Mouse (Mus musculus) intestine, postnatal 0 days (tissue): Measurements from ENCODE around the gene Hnf1a. TPM values are rescaled to one million over a fixed set of nuclear protein-coding genes. Genes with fewer than 3 reads are reported as not detected.
"Not testable (repeated sequence)": the region's sequence is repeated elsewhere in the genome, so short reads cannot be mapped to it uniquely, and the experiment has no call there.

Source experiments
- ATAC-seq: fragments of 200-750 bp; cut with Nextera tagmentation; 2 replicates; pipeline ENCODE4 v1.8.0; 2017; ENCODE audit warnings: mild to moderate bottlenecking, moderate TSS enrichment, moderate library complexity
- H3K27ac ChIP-seq: fragments of 300-500 bp; sonication (generic); 2 replicates; pipeline ENCODE4 v1.5.1; 2014; ENCODE audit warnings: mild to moderate bottlenecking, low read depth, low read length, moderate library complexity
- H3K27me3 ChIP-seq: fragments of 300-500 bp; sonication (generic); replicated peaks from 2 replicates; pipeline ENCODE4 v1.6.1; 2014; ENCODE audit warnings: low read length, mixed read lengths; ENCODE audit not compliant: control insufficient read depth, insufficient read depth
- H3K36me3 ChIP-seq: fragments of 300-500 bp; sonication (generic); 2 replicates; pipeline ENCODE4 v1.6.1; 2014; ENCODE audit warnings: mild to moderate bottlenecking, moderate library complexity; ENCODE audit not compliant: control insufficient read depth, insufficient read depth
- H3K4me1 ChIP-seq: fragments of 300-500 bp; sonication (generic); replicated peaks from 2 replicates; pipeline ENCODE4 v1.6.1; 2014; ENCODE audit warnings: antibody characterized with exemption, low read length, mixed read lengths; ENCODE audit not compliant: control insufficient read depth, insufficient read depth
- H3K4me2 ChIP-seq: fragments of 300-500 bp; sonication (generic); replicated peaks from 2 replicates; pipeline ENCODE4 v1.6.1; 2014; ENCODE audit warnings: low read depth, mild to moderate bottlenecking, moderate library complexity
- H3K4me3 ChIP-seq: fragments of 300-500 bp; sonication (generic); 2 replicates; pipeline ENCODE4 v1.5.1; 2014; ENCODE audit warnings: low read depth, low read length
- H3K9ac ChIP-seq: fragments of 300-500 bp; sonication (generic); 2 replicates; pipeline ENCODE4 v1.6.1; 2014; ENCODE audit warnings: mild to moderate bottlenecking, low read depth, low read length
- H3K9me3 ChIP-seq: fragments of 300-500 bp; sonication (generic); 2 replicates; pipeline ENCODE4 v1.6.1; 2016; ENCODE audit warnings: mixed run types; ENCODE audit not compliant: control insufficient read depth
- CTCF ChIP-seq: sonication (generic); IDR thresholded peaks from 2 replicates; pipeline ENCODE4 v1.5.1; 2016; ENCODE audit warnings: low read depth, mild to moderate bottlenecking, control low read depth, antibody characterized with exemption, moderate library complexity
- WGBS: fragments of 180-500 bp; shearing (Covaris S2); extraction: QIAGEN DNeasy Blood & Tissue Kit; methylation state at CpG from one replicate; pipeline ENCODE4 v1.1.7; 2014; 5-methylcytosine and 5-hydroxymethylcytosine counted together
- polyA plus RNA-seq: library from polyadenylated mRNA; unstranded; fragments of >200 nt; fragmentation: Nextera tagmentation; extraction: Ambion mirVana; gene quantifications from 2 replicates; pipeline ENCODE4 v1.2.1, GENCODE M21; 2015

Gene Hnf1a
- polyA plus RNA-seq, 1 experiment from 2014 or later = 15.9 TPM

DNA sequence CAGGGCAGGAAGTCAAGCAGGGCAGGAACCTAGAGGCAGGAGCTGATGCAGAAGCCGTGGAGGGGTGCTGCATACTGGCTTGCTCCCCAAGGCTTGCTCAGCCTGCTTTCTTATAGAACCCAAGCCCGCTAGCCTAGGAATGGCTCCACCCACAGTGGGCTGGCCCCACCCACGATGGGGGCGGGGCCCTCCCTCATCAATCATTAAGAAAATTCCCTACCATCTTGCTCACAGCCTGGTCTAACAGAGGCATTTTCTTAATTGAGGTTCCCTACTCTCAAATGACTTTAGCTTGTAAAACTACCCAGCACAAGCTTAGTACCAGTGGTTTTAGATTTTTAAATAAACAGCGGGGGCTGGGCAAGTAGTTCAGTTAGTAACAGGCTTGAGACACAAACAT lies 39.3 kb downstream of the Hnf1a start:
- H3K27me3 ChIP-seq = no peaks in the 10 kb centered on the region
- H3K4me2 ChIP-seq = no peak overlapping the region
- no peak for ATAC-seq
- no peaks in the 10 kb centered on the region for H3K9me3 ChIP-seq
- no peak overlapping the region for H3K27ac ChIP-seq
- H3K36me3 ChIP-seq = peaks cover 13% of the 10 kb centered on the region; the same call in 1 of the 2 replicates
- TF ChIP-seq CTCF = no peak
- 59% methylated on average over 5 of the region's 5 CpGs for WGBS
- no peak overlapping the region for H3K9ac ChIP-seq
- H3K4me1 ChIP-seq = no peaks in the 10 kb centered on the region
- H3K4me3 ChIP-seq = no peak overlapping the region

GRCm38 (mm10) chr5:114926753-114927152 lies 44.1 kb downstream of the Hnf1a start:
- H3K27ac ChIP-seq = peak overlapping the region; percentile 16; the same call in 1 of the 2 replicates
- no peak overlapping the region for H3K4me3 ChIP-seq
- ATAC-seq = peak; percentile 60

GRCm38 (mm10) chr5:114926153-114926684 lies 44.7 kb downstream of the Hnf1a start:
- no peak for ATAC-seq
- H3K9ac ChIP-seq = no peak overlapping the region
- no peaks in the 10 kb centered on the region for H3K9me3 ChIP-seq
- H3K27ac ChIP-seq = peak overlapping the region; percentile 16; the same call in 1 of the 2 replicates
- 79% methylated on average over 1 of the region's 1 CpGs for WGBS
- peaks cover 8% of the 10 kb centered on the region; the same call in 1 of the 2 replicates for H3K36me3 ChIP-seq
- no peaks in the 10 kb centered on the region for H3K27me3 ChIP-seq
- H3K4me3 ChIP-seq = no peak overlapping the region
- H3K4me1 ChIP-seq = no peaks in the 10 kb centered on the region
- no peak overlapping the region for H3K4me2 ChIP-seq
- TF ChIP-seq CTCF = no peak

More at GRCm38 (mm10) chr5:114926753-114927152, 44.1 kb downstream of the Hnf1a start:
- WGBS = 52% methylated on average over 9 of the region's 9 CpGs
- TF ChIP-seq CTCF = no peak
- Histone ChIP-seq H3K27me3 (no peaks in the 10 kb centered on the region), H3K9me3 (no peaks in the 10 kb centered on the region), H3K36me3 (peaks cover 8% of the 10 kb centered on the region; the same call in 1 of the 2 replicates), H3K9ac (no peak overlapping the region), H3K4me1 (no peaks in the 10 kb centered on the region), H3K4me2 (no peak overlapping the region)

DNA sequence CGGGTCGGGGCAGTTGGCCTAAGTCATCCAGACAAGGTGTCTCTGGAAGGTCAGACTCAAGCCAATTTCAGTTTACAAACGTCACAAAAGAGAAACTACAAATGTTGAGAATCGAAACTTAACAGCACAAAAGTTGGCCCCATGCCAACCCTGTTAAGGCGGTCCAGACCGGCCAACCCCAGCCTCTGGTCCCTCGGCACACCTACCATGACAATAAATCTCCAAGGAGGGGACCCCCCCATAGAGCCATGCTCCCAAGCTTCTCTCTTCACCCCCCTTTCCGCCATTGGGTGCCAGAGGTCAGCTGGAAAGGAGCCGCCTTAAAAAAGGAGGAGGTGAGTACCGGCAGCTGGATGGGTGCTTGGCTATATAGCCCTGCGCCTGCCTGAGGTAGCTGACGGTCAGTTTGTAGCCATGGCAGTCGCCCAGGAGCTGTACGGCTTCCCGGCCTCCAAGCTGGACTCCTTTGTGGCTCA lies 47.9 kb downstream of the Hnf1a start, which contains the start of gene Oasl1:
TSS of gene Oasl1 (plus strand) at position 243 of the 476 bp plus-strand sequence.
- peak within 1 kb of the TSS; percentile 27 for H3K4me3 ChIP-seq
- ATAC-seq = peak; percentile 54
- H3K9me3 ChIP-seq = no peaks in the 10 kb centered on the region
- H3K27me3 ChIP-seq = no peaks in the 10 kb centered on the region
- no peak for TF ChIP-seq CTCF
- H3K9ac ChIP-seq = no peak within 1 kb of the TSS; the same call in 1 of the 2 replicates
- 5% methylated on average over 15 of the region's 15 CpGs for WGBS
- no peaks in the 10 kb centered on the region for H3K4me1 ChIP-seq
- peak within 1 kb of the TSS; percentile 64 for H3K4me2 ChIP-seq
- peak within 1 kb of the TSS; percentile 76 for H3K27ac ChIP-seq
- peaks cover 2% of the 10 kb centered on the region; the same call in 1 of the 2 replicates for H3K36me3 ChIP-seq

GRCm38 (mm10) chr5:114922366-114922731 lies 48.5 kb downstream of the Hnf1a start:
- Histone ChIP-seq H3K4me1 (no peaks in the 10 kb centered on the region), H3K27me3 (no peaks in the 10 kb centered on the region), H3K9me3 (no peaks in the 10 kb centered on the region), H3K4me2 (peak overlapping the region; percentile 64), H3K36me3 (no peaks in the 10 kb centered on the region), H3K4me3 (0 out of 2 replicates have a peak overlapping the region, but pooled peaks have one; percentile 27), H3K27ac (peak overlapping the region; percentile 76), H3K9ac (no peak overlapping the region)
- peak; percentile 5; the same call in 1 of the 2 replicates for ATAC-seq
- 53% methylated on average over 10 of the region's 10 CpGs for WGBS
- no peak for TF ChIP-seq CTCF

- no peak overlapping the region for H3K4me3 ChIP-seq
- 50% methylated on average over 19 of the region's 19 CpGs for WGBS
- peak; percentile 78 for TF ChIP-seq CTCF
- H3K9ac ChIP-seq = no peak overlapping the region
- H3K36me3 ChIP-seq = no peaks in the 10 kb centered on the region
- no peaks in the 10 kb centered on the region for H3K27me3 ChIP-seq
- no peaks in the 10 kb centered on the region for H3K9me3 ChIP-seq
- peak overlapping the region; percentile 76 for H3K27ac ChIP-seq
- H3K4me1 ChIP-seq = no peaks in the 10 kb centered on the region
- H3K4me2 ChIP-seq = peak overlapping the region; percentile 64
- peak; percentile 72 for ATAC-seq
Measured at GRCm38 (mm10) chr5:114921551-114922365, 49.1 kb downstream of the Hnf1a start.

- not testable (repeated sequence) for H3K27ac ChIP-seq, H3K4me1 ChIP-seq, H3K27me3 ChIP-seq, H3K9me3 ChIP-seq, H3K4me3 ChIP-seq, H3K9ac ChIP-seq, ATAC-seq, H3K36me3 ChIP-seq, H3K4me2 ChIP-seq
- WGBS = 88% methylated on average over 5 of the region's 5 CpGs
Measured at GRCm38 (mm10) chr5:114917357-114917756, 53.5 kb downstream of the Hnf1a start.
